Mouse (Mus musculus) embryo, embryonic 10 days (tissue): ENCODE results near the gene Gtf3c2.
A peak's percentile ranks its signal among the peaks of the same experiment; 100 is the strongest.

Experiments used
- DNase-seq: peaks from one replicate; pipeline ENCODE4 v3.0.0-alpha.2; 2015; ENCODE audit warnings: low spot score

The Gtf3c2 gene

DNA sequence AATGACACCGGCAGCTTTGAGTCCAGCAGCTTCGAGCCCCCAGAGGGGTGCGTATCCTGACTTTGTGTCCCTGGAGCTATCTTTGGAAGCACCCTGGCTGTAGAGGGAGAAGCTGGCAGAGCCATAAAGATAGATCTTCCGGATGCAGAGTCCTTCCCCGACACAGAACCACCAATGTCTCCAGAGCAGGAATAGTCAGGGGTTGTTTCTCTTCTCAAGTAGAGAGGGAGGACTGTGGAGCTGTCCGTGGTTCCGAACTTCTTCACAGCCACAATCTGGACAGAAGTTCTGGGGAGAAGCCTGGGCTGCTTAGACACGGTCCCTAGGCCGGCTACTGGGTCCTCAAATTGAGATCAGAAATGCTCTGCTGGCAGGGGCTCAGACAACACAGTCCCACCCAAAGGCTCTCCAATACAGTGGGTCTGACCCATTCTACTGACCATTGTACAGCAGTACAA lies 40.9 kb downstream of the Gtf3c2 start:
- peak; percentile 48 for DNase-seq

DNA sequence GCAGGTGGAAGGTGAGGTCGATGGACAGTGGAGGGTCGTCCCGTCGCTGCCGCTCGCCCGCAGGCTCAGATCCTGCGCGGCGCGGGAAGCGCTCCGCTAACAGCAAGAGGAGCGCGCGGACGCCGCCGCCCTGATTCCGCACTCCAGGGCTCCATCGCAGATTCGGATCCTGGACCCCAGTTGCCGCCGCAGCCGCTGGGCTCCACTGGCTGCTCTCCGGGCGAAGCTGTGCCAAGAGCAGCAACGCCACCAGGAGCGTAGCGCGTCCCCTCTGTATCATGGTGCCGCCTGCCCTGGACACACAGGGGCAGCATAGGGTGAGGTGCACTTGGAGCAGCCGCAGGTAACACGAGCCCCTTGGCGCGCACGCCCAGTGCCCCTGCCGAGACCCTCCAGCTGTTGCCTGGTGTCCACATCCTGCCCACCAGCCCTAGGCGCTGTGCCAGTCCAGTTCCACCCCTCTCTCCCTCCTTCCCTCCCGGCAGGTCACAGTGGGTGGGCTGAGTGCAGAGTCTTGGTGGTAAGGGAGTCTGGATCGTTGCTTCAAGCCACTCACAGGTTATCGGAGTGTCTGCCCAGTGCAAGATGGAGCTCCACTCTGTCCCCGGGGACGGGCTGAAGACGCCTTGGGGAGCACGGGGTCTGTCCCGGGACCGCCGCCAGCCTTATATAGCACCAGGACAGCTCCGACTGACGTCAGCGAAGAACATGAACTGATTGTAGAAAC lies 41.5 kb downstream of the Gtf3c2 start, which contains the start of gene Ucn:
Gene Ucn (minus strand): TSS at position 589 of the 727 bp plus-strand sequence.
- no peak for DNase-seq

DNA sequence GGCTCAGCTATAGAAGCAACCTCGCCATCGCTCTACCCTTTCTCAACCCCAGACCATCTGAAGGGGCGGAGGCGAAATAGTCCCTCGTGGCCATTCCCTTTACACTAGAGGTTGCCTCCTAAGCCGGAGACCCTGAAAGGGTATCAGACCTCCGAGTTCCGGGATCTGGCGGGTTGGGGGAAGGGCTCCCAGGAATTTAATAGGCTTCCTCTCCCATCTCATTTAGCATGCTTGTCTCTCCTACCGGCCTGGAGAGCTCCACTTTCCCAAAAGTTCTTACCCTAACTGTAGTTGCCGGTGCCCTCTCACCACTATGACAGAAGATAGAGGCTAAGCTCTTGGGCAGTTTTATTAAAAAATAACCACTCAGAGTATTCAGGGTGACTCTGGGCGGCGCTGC lies 42.3 kb downstream of the Gtf3c2 start:
- DNase-seq: peak; percentile 16

DNA sequence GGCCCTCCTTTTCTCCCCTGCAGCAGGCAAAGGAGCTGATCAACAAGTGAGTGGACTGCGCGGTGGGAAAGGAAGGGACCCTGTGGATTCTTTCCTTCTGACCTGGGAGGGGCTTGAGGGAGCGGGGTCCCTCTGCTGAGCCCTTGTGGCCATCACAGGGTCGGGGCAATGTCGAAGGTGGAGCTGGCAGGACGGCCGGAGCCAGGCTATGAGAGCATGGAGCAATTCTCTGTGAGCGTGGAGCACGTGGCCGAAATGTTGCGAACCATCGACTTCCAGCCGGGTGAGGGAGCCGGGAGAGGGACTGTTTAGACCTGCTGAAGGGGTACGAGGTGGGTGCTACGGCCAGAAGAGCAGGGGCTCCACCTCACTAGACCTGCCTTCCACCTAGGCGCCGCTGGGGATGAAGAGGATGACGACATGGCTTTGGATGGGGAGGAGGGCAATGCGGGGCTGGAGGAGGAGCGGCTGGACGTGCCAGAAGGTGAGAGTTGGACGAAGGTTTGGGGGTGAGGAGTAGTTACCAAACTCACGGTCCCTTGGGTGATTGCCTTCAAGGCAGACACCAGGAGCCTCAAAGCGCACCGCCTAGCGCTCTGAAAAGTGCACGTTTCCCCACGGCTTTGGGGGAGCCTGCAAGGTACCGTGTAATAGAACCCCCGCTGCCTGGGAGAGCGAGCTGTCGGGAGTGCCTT lies 43.1 kb downstream of the Gtf3c2 start:
- DNase-seq: peak; percentile 20

DNA sequence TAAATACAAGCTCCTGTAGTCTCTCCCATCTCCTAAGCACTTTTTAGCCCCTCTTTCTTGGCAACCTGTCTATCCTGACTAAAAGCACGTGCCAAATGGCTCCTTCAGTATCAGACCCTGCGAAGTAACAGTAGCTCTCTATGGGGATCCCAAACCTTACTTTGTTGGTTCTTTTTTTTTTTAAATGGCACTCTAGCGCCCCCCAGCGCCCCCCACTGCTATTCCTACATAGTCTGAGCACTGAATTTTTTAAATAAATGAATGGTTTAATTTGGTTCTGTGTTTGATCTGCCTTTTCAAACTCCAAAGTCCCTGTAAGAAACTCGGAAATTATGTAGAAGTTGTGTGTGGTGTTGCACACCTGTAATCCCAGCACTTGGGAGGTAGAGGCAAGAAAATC lies 53.9 kb downstream of the Gtf3c2 start:
- no peak for DNase-seq

DNA sequence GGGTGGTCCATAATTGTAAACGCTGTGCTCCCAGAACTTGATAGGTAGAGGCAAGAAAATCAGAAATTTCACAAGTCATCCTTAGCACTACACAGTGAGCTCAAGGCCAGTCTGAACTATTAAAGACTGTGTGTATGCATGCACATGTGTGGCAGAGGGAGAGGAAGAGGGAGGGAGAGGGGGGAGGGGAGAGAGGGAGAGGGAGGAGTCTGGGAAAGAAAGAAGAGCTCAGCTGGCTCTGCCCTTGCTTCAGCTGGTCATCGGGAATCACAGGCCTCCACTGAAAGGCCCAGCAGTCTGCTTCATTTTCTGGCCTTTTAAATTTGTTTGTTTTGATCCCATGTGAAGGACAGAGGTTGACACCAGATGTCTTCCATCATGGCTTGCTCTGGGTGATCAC lies 56.5 kb downstream of the Gtf3c2 start:
- no peak for DNase-seq

DNA sequence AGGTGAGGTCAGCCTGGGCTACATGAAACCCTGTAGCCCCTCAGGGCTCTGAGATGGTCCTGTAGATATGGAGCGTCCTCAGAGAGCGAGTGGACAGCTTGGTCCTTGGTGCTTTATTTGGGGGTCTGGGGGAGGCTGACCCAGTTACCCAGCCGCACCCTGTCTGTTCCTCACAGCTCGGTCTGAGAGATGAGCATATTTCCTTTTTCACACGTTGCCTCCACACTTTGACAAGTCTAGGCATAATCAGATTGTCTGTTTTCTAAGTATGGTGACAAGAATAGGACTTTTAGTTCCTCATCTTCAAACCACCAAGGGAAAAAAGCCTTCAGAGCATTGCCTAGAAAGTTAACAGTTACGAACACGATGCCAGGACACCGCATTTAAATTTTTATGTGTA lies 58.8 kb downstream of the Gtf3c2 start:
- no peak for DNase-seq

DNA sequence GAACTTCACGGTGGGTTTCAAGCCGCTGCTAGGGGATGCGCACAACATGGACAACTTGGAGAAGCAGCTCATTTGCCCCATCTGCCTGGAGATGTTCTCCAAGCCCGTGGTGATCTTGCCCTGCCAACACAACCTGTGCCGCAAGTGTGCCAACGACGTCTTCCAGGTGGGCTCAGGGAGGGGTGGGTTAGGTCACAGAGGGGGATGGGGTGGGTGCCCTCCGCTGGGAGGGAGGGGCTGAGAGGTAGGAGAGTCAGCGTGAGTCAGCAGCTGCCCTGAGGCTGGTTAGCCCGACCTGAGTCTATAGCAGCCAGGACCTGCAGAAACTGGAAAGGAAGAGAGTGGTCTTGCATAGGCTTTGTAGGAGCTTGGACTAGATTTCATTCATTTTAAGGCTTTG lies 63.0 kb downstream of the Gtf3c2 start:
- no peak for DNase-seq

DNA sequence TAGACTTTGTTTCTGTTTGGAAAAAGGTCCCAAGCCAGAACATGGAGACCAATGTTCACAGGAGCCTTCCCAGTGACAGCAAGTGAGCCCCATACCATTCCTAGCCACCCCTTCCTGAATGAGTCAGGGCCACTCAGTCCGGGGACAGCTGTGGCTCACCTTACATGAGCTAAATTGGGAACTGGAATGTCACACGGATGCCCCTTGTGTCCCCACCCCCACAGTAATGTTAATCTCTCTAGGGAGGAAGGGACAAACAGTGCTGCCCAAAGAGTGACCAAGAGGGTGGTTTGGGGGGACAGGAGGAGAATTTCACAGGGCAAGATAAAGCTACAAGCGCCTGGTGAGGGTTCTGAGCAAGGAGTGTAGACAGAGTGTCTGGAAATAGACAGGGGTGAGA lies 63.6 kb downstream of the Gtf3c2 start, which contains the start of gene Trim54:
Gene Trim54 (plus strand): TSS at position 359 of the 400 bp plus-strand sequence.
- DNase-seq: no peak

DNA sequence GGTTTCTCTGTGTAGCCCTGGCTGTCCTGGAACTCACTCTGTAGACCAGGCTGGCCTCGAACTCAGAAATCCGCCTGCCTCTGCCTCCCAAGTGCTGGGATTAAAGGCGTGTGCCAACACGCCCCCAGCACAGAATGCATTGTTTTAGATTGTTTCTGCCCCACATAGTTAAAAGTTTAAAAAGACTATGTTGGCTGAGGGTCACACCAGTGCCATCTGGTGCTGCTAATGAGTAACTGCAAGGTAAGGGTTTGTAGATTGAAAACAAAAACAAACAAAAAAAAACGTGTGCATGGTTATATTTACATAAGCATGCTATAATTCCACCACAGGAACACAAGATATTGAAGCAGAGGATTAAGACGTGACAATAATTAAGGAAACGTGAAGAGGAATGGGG lies 69.2 kb downstream of the Gtf3c2 start:
- no peak for DNase-seq

DNA sequence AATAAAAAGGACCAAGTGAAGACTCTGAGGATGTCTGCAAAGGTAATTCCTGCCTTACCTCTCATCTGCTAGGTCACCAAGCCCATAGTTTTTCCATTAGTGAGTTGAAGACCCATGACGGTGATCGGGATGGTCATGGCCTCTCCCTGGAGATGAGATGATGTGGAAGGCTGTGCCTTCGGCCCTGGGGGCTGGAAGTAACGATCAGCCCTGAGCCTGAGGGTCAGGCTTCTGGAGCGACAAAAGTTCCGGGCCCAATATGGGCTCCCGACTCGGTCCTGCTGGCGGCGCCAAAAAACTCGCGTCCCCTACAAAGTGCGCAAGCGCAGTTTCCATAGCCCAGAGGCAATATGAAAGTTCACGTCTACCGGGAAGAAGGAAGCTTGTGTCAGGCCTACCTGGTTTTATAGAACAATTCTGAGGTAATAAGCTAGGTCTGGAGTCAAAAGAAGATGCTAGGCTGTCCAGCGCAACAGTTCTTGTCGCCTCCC lies 71.9 kb downstream of the Gtf3c2 start, which contains the start of gene Slc30a3:
Gene Slc30a3 (minus strand): TSS at position 238 of the 491 bp plus-strand sequence.
- DNase-seq: no peak
